Mouse (Mus musculus): ENCODE measurements around the gene Bmpr1b. TPM values are rescaled to one million over a fixed set of nuclear protein-coding genes. Genes with fewer than 3 reads are reported as not detected.

Gene Bmpr1b
- polyA plus RNA-seq, 1 experiment from 2014 or later, result 4.1 TPM

DNA sequence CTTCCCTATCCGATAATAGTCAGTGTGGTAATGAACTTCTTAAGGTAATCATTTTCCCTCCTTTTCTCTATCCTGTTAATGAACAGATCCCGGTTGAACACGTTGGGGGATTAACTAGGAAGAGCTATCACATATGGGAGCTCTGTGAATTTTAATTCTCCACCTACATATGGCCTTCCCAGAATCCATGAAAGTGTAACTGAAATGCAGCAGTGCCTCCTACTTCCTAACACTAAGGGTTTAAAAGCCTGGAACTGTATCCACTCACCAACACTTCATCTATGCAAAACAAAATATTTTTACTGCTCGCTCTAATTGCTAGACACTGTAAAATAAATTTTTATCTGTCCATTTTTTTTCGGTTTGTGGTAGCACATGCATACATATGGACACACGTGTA is 63.0 kb downstream of the Bmpr1b start:
- H3K4me2 ChIP-seq, result no peak overlapping the region
- no peak overlapping the region for H3K4me3 ChIP-seq
- no peaks in the 10 kb centered on the region for H3K36me3 ChIP-seq
- ATAC-seq (ENCODE audit: low FRiP score, low read depth), result no peak
- no peak overlapping the region for H3K27ac ChIP-seq (replicated peaks)
- 76% methylated on average over 6 of the region's 6 CpGs for WGBS
- H3K27me3 ChIP-seq, result no peaks in the 10 kb centered on the region
- H3K9ac ChIP-seq, result no peak overlapping the region
- no peaks in the 10 kb centered on the region for H3K4me1 ChIP-seq (replicated peaks)
- H3K9me3 ChIP-seq, result no peaks in the 10 kb centered on the region

DNA sequence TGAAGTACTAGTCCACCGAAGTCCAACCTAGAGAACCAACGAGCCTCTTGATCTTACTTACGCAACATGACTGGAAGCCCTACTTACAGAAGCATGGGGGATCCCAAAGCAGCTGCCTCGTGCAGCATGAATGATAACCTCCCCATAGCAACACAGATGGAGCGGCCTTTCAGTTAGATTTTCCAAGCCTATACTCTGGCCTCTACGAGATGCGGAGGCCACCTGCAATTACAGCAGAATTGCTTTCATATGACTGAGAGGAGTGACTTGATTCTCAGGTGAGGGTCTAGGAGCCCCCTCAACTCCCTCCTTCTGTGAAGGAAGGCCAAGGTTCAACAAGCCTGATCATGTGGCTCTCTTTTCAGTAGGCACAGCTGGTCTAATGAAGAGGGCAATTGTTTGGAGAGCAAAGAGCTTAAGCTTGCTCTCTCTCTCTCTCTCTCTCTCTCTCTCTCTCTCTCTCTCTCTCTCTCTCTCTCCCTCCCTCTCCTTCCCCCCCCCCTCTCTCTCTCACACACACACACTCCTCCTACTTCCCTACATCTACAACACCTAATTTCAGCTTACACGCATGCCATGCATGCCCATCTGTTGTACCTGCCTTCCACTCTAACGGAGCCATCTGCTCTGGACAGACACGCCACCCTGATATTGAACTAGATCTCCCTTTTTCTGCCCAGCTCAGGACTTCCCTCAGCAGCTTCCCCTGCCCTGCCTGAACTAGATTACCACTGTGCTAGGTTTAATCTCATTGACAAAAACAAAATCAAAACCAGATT is 65.0 kb downstream of the Bmpr1b start:
- WGBS, result 81% methylated on average over 10 of the region's 10 CpGs
- Histone ChIP-seq H3K4me3 (no peak overlapping the region), H3K9me3 (no peaks in the 10 kb centered on the region), H3K4me1 (replicated peaks) (no peaks in the 10 kb centered on the region), H3K4me2 (no peak overlapping the region), H3K9ac (no peak overlapping the region), H3K27ac (replicated peaks) (no peak overlapping the region), H3K27me3 (no peaks in the 10 kb centered on the region), H3K36me3 (no peaks in the 10 kb centered on the region)
- ATAC-seq (ENCODE audit: low FRiP score, low read depth), result no peak

DNA sequence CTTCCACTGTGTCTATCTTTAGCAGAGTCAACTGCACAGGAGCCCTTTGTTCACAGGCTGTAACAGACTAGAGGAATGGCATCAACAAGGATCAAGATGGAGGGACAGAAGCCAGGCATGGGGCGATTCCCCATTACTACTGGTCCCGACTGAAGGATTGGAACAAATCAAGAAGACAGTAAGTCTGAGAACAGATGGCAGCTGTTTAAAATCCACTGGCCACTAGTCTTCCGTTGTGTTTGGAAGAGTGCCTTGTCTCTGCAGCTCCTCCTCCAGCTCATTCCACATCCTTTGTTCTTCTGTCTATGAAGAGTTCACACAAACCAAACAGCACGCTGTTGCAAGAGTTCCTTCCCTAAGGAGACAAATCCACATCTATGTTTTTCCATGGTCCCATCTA is 65.6 kb downstream of the Bmpr1b start:
- Histone ChIP-seq H3K4me2 (no peak overlapping the region), H3K27ac (replicated peaks) (no peak overlapping the region), H3K27me3 (no peaks in the 10 kb centered on the region), H3K4me1 (replicated peaks) (no peaks in the 10 kb centered on the region), H3K36me3 (no peaks in the 10 kb centered on the region), H3K9ac (no peak overlapping the region), H3K4me3 (no peak overlapping the region), H3K9me3 (no peaks in the 10 kb centered on the region)
- ATAC-seq (ENCODE audit: low FRiP score, low read depth), result 0 out of 2 replicates have a peak, but pooled peaks have one; percentile 19
- 86% methylated on average over 4 of the region's 4 CpGs for WGBS

DNA sequence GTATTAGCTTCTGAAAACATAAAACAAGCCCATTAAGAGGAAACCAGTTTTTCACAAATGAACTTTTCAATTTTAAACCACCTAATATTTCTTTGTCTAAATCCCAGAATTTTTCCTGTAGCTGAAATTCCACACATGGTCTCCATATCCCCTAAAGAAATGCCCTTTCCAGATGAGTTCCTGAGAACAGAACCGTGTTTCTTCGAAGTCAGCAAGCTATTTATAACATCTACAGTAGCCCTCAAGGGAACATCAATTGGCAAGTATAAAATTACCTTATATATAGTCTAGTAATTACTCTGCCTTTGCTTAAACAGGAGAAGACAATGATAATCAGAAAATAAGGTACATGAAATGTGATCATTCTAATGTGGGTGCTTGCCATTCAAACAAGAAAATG is 70.1 kb downstream of the Bmpr1b start:
- no peaks in the 10 kb centered on the region for H3K4me1 ChIP-seq (replicated peaks)
- WGBS, result 44% methylated on average over 2 of the region's 2 CpGs
- no peaks in the 10 kb centered on the region for H3K36me3 ChIP-seq
- H3K4me3 ChIP-seq, result no peak overlapping the region
- H3K27ac ChIP-seq (replicated peaks), result no peak overlapping the region
- H3K27me3 ChIP-seq, result no peaks in the 10 kb centered on the region
- H3K9me3 ChIP-seq, result no peaks in the 10 kb centered on the region
- H3K4me2 ChIP-seq, result no peak overlapping the region
- ATAC-seq (ENCODE audit: low FRiP score, low read depth), result no peak
- H3K9ac ChIP-seq, result no peak overlapping the region

DNA sequence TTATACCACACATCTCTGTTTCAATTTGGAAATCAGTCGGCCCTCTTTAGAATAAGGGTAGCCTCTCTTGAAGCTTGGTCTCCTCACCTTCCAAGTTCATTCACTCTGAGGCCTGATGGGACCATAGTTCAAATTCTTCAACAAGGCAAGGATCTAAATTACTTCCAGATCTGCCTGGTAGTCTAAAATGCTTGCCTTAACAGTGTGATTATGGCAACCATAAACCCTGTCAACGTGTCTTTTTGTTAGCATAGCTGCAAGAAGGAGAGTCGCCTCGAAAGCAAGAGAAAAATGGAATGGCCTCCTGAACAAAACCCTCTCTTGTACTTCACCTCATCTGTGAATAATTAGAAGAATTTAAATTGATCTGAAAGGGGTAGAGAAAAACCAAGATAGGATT is 75.2 kb downstream of the Bmpr1b start:
- Histone ChIP-seq H3K9ac (no peak overlapping the region), H3K27ac (replicated peaks) (no peak overlapping the region), H3K36me3 (no peaks in the 10 kb centered on the region), H3K4me2 (no peak overlapping the region), H3K27me3 (no peaks in the 10 kb centered on the region), H3K4me3 (no peak overlapping the region), H3K9me3 (no peaks in the 10 kb centered on the region), H3K4me1 (replicated peaks) (no peaks in the 10 kb centered on the region)
- 86% methylated on average over 4 of the region's 4 CpGs for WGBS
- no peak for ATAC-seq (ENCODE audit: low FRiP score, low read depth)

- WGBS, result 93% methylated on average over 4 of the region's 4 CpGs
- Histone ChIP-seq H3K27ac (replicated peaks) (no peak overlapping the region), H3K36me3 (no peaks in the 10 kb centered on the region), H3K4me1 (replicated peaks) (no peaks in the 10 kb centered on the region), H3K27me3 (no peaks in the 10 kb centered on the region), H3K9ac (no peak overlapping the region), H3K4me3 (no peak overlapping the region), H3K4me2 (no peak overlapping the region), H3K9me3 (no peaks in the 10 kb centered on the region)
- ATAC-seq (ENCODE audit: low FRiP score, low read depth), result no peak
Observed at GRCm38 (mm10) chr3:142089684-142090083, 79.5 kb downstream of the Bmpr1b start.

DNA sequence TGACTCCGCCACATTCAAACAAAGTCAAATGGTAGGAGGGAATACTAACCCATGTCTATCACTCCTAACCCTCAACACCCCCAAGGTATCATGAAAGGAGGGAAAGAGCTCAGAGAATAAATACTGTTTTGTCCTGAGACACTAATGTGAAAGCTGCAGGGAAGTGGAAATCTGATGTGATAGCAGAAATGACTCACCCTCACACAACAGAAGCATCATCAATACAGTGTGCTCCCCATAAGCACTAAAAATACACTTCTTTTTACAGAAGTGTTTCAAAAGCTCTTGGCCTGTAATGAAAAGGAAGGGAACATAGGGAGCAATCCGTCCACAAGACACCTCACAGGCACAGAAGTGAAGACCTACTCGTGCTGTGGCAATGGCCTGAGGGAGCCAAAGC is 83.3 kb downstream of the Bmpr1b start:
- no peaks in the 10 kb centered on the region for H3K27me3 ChIP-seq
- 68% methylated on average over 3 of the region's 3 CpGs for WGBS

GRCm38 (mm10) chr3:142084091-142084490 is 85.1 kb downstream of the Bmpr1b start:
- no peak overlapping the region for H3K27ac ChIP-seq (replicated peaks)
- H3K9me3 ChIP-seq, result no peaks in the 10 kb centered on the region
- no peaks in the 10 kb centered on the region for H3K27me3 ChIP-seq
- no peak for ATAC-seq (ENCODE audit: low FRiP score, low read depth)
- H3K4me2 ChIP-seq, result no peak overlapping the region
- H3K4me3 ChIP-seq, result no peak overlapping the region
- WGBS, result 41% methylated on average over 1 of the region's 1 CpGs
- no peaks in the 10 kb centered on the region for H3K36me3 ChIP-seq
- no peaks in the 10 kb centered on the region for H3K4me1 ChIP-seq (replicated peaks)
- H3K9ac ChIP-seq, result no peak overlapping the region

More for the DNA sequence above, 83.3 kb downstream of the Bmpr1b start:
- H3K27ac ChIP-seq (replicated peaks), result no peak overlapping the region
- no peak overlapping the region for H3K4me3 ChIP-seq
- no peaks in the 10 kb centered on the region for H3K9me3 ChIP-seq
- no peaks in the 10 kb centered on the region for H3K36me3 ChIP-seq
- no peaks in the 10 kb centered on the region for H3K4me1 ChIP-seq (replicated peaks)
- H3K4me2 ChIP-seq, result no peak overlapping the region
- no peak overlapping the region for H3K9ac ChIP-seq
- no peak for ATAC-seq (ENCODE audit: low FRiP score, low read depth)

- no peak overlapping the region for H3K9ac ChIP-seq
- H3K27me3 ChIP-seq, result no peaks in the 10 kb centered on the region
- no peaks in the 10 kb centered on the region for H3K4me1 ChIP-seq (replicated peaks)
- 90% methylated on average over 3 of the region's 3 CpGs for WGBS
- no peak for ATAC-seq (ENCODE audit: low FRiP score, low read depth)
- no peak overlapping the region for H3K27ac ChIP-seq (replicated peaks)
- no peak overlapping the region for H3K4me2 ChIP-seq
- H3K4me3 ChIP-seq, result no peak overlapping the region
- no peaks in the 10 kb centered on the region for H3K9me3 ChIP-seq
- H3K36me3 ChIP-seq, result no peaks in the 10 kb centered on the region
Observed at GRCm38 (mm10) chr3:142077723-142078302, 91.4 kb downstream of the Bmpr1b start.

GRCm38 (mm10) chr3:142071601-142072000 is 97.6 kb downstream of the Bmpr1b start:
- H3K4me1 ChIP-seq (replicated peaks), result no peaks in the 10 kb centered on the region
- no peak overlapping the region for H3K9ac ChIP-seq
- H3K27ac ChIP-seq (replicated peaks), result no peak overlapping the region
- H3K4me3 ChIP-seq, result no peak overlapping the region
- H3K36me3 ChIP-seq, result no peaks in the 10 kb centered on the region
- ATAC-seq (ENCODE audit: low FRiP score, low read depth), result no peak
- H3K4me2 ChIP-seq, result no peak overlapping the region
- WGBS, result 84% methylated on average over 5 of the region's 5 CpGs
- no peaks in the 10 kb centered on the region for H3K9me3 ChIP-seq
- H3K27me3 ChIP-seq, result no peaks in the 10 kb centered on the region

GRCm38 (mm10) chr3:142066792-142067346 is 102.4 kb downstream of the Bmpr1b start:
- no peak overlapping the region for H3K27ac ChIP-seq (replicated peaks)
- H3K4me1 ChIP-seq (replicated peaks), result no peaks in the 10 kb centered on the region
- no peak overlapping the region for H3K9ac ChIP-seq
- no peak for ATAC-seq (ENCODE audit: low FRiP score, low read depth)
- H3K4me3 ChIP-seq, result no peak overlapping the region
- WGBS, result 82% methylated on average over 1 of the region's 1 CpGs
- H3K9me3 ChIP-seq, result no peaks in the 10 kb centered on the region
- no peak overlapping the region for H3K4me2 ChIP-seq
- H3K27me3 ChIP-seq, result no peaks in the 10 kb centered on the region
- no peaks in the 10 kb centered on the region for H3K36me3 ChIP-seq

GRCm38 (mm10) chr3:142065111-142065510 is 104.1 kb downstream of the Bmpr1b start:
- Histone ChIP-seq H3K27ac (replicated peaks) (no peak overlapping the region), H3K4me2 (no peak overlapping the region), H3K27me3 (no peaks in the 10 kb centered on the region), H3K9me3 (no peaks in the 10 kb centered on the region), H3K4me1 (replicated peaks) (no peaks in the 10 kb centered on the region), H3K36me3 (no peaks in the 10 kb centered on the region), H3K9ac (no peak overlapping the region), H3K4me3 (no peak overlapping the region)
- 77% methylated on average over 5 of the region's 5 CpGs for WGBS
- no peak for ATAC-seq (ENCODE audit: low FRiP score, low read depth)
